Comparison of ENCODE assay signal across 12 mouse cellular contexts in the genomic region with DNA sequence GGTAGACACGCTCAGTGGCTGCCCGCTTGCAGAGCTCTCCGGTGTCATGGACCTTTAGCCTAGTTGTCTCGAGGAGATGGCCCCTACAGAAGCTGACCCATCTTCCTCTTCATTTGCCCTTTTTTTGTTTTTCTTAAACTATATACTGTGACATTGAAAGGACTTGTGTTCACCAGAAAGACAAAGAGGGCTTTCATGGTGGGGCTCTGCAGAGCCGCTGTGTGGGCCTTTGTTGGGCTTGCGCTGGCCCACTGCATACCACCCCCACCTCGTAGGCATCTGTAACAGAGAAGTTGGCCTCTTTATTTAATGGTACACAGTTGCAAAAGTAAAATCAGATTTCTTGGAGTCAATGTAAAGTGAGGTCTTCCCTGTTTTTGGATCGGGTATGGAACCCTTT. TPM values are rescaled to one million over a fixed set of nuclear protein-coding genes. Genes with fewer than 3 reads are reported as not detected.
A peak's percentile ranks its signal among the peaks of the same experiment; 100 is the strongest.
DNase-seq lines count a peak whose midpoint lies in the region; ATAC-seq and TF ChIP-seq lines count a peak whose summit lies in the region.
"Had no signal": no experiment of that assay in that cellular context is flagged by ENCODE, and none has a peak within 500 bp of the region (broad histone marks: within the 10 kb centered on the region; RNA-seq: fewer than 3 reads in every experiment).

No protein-coding gene starts in this region.

- H3K27ac ChIP-seq in forebrain, embryonic 15.5 days (replicated peaks) = peak overlapping the region; percentile 42; the same call in 1 of the 2 replicates
- peak overlapping the region; percentile 69 for H3K27ac ChIP-seq in limb, embryonic 14.5 days (replicated peaks; ENCODE audit: low read depth, low read length)
- H3K27ac ChIP-seq: liver, embryonic 14.5 days had no signal

- no peak overlapping the region for H3K9ac ChIP-seq in forebrain, embryonic 15.5 days (replicated peaks)
- H3K9ac ChIP-seq in limb, embryonic 14.5 days (ENCODE audit: low read depth, low read length, severe bottlenecking) = no peak overlapping the region
- H3K9ac ChIP-seq: liver, embryonic 14.5 days had no signal

- WGBS in forebrain, embryonic 15.5 days = 36% methylated on average over 8 of the region's 8 CpGs
- WGBS in limb, embryonic 14.5 days = 76% methylated on average over 8 of the region's 8 CpGs

- no peak overlapping the region for H3K4me3 ChIP-seq in forebrain, embryonic 15.5 days
- no peak overlapping the region for H3K4me3 ChIP-seq in limb, embryonic 14.5 days (replicated peaks; ENCODE audit: low read length)

- no peaks in the 10 kb centered on the region for H3K9me3 ChIP-seq in forebrain, embryonic 15.5 days
- no peaks in the 10 kb centered on the region for H3K9me3 ChIP-seq in limb, embryonic 14.5 days (ENCODE audit: control insufficient read depth, low read length)
- H3K9me3 ChIP-seq: G1E had no signal

- H3K4me2 ChIP-seq in forebrain, embryonic 15.5 days (replicated peaks) = no peak overlapping the region
- no peak overlapping the region for H3K4me2 ChIP-seq in limb, embryonic 14.5 days (replicated peaks; ENCODE audit: low read depth, low read length, severe bottlenecking)

- H3K4me1 ChIP-seq in forebrain, embryonic 15.5 days = peaks cover 41% of the 10 kb centered on the region
- H3K4me1 ChIP-seq in limb, embryonic 14.5 days (ENCODE audit: control insufficient read depth, insufficient read depth, low read length) = no peaks in the 10 kb centered on the region

- H3K36me3 ChIP-seq in forebrain, embryonic 15.5 days = no peaks in the 10 kb centered on the region
- H3K36me3 ChIP-seq in limb, embryonic 14.5 days (ENCODE audit: control insufficient read depth, insufficient read depth, low read length) = peaks cover 21% of the 10 kb centered on the region

- no peaks in the 10 kb centered on the region for H3K27me3 ChIP-seq in forebrain, embryonic 15.5 days
- H3K27me3 ChIP-seq in limb, embryonic 14.5 days (ENCODE audit: control insufficient read depth, insufficient read depth, low read length) = no peaks in the 10 kb centered on the region

- no peak for ATAC-seq in forebrain, embryonic 15.5 days (replicated peaks)
- no peak for ATAC-seq in limb, embryonic 14.5 days (ENCODE audit: low FRiP score, low read depth)

- TF ChIP-seq POLR2A in limb, embryonic 14.5 days (IDR thresholded peaks at IDR 0.05; ENCODE audit: borderline replicate concordance, extremely low read depth, insufficient read depth, insufficient read length) = no peak

- peak; percentile 31 for DNase-seq in embryo, embryonic 10.5 days (ENCODE audit: low spot score)
- no peak for DNase-seq in embryo, embryonic 10 days (ENCODE audit: low spot score)
- DNase-seq in brain, adult 2 months (ENCODE audit: low read depth, low spot score) = peak; percentile 73
- DNase-seq in limb, embryonic 14.5 days (ENCODE audit: low spot score) = no peak
- DNase-seq in adrenal gland, adult 18-20 months (ENCODE audit: low spot score in 2 of 2) = no peak
- no peak for DNase-seq in cerebellum, adult 9-11 months
- DNase-seq in urinary bladder, postnatal 10 days (ENCODE audit: low spot score) = no peak
- DNase-seq: gastrocnemius, postnatal 25 days; thymus, postnatal 4 days had no signal

RNA-seq across cellular contexts. Expression of a gene that starts 44.3 kb away (rescaled TPM):
- 48.6 and 49.7 TPM in 2 replicates for polyA plus RNA-seq in forebrain, embryonic 15.5 days (2015; fragmentation: Nextera tagmentation; extraction: Ambion mirVana)
- 106 and 111 TPM in 2 replicates for polyA plus RNA-seq in limb, embryonic 14.5 days (2012; rRNA removed)
- polyA plus RNA-seq in limb, embryonic 14.5 days (2014; fragmentation: Nextera tagmentation; extraction: Ambion mirVana) = 38.7 and 45.5 TPM in 2 replicates
- 100 to 1,000 TPM in 1 of 2 experiments, 10 to 100 TPM in 1; 67.3 to 131 TPM for total RNA-seq in adrenal gland, adult 18-20 months (2021)

Comparison
In these comparisons a context has a peak if more than half of its experiments do, and no peak if none do; other contexts are left out.
1. DNase-seq: peak in embryo, embryonic 10.5 days (single experiment) and brain, adult 2 months (single experiment); none in embryo, embryonic 10 days (single experiment), limb, embryonic 14.5 days (single experiment), adrenal gland, adult 18-20 months (0 of 2), cerebellum, adult 9-11 months (single experiment) and urinary bladder, postnatal 10 days (single experiment).